10 mouse cellular contexts compared by ENCODE assay signal in genomic region chr15:86239801-86240200, GRCm38 (mm10). TPM values are rescaled to one million over a fixed set of nuclear protein-coding genes. Genes with fewer than 3 reads are reported as not detected.
A peak's percentile ranks its signal among the peaks of the same experiment; 100 is the strongest.
DNase-seq lines count a peak whose midpoint lies in the region; ATAC-seq and TF ChIP-seq lines count a peak whose summit lies in the region.
"Had no signal": no experiment of that assay in that cellular context is flagged by ENCODE, and none has a peak within 500 bp of the region (broad histone marks: within the 10 kb centered on the region; RNA-seq: fewer than 3 reads in every experiment).

No protein-coding gene starts in this region.

- no peak overlapping the region for H3K27ac ChIP-seq in forebrain, embryonic 10.5 days
- H3K27ac ChIP-seq in forebrain, embryonic 13.5 days = no peak overlapping the region
- no peak overlapping the region for H3K27ac ChIP-seq in gastrocnemius, adult 2 months
- H3K27ac ChIP-seq in kidney, adult 2 months (ENCODE audit: insufficient read depth, low read depth, low read length) = no peak overlapping the region
- H3K27ac ChIP-seq: hindbrain, embryonic 15.5 days; neural tube, embryonic 13.5 days had no signal

- TF ChIP-seq CTCF in E14TG2a.4 (conservative IDR thresholded peaks at IDR 0.05; ENCODE audit: low read length) = peak; percentile 61
- TF ChIP-seq CTCF in gastrocnemius, adult 2 months (IDR thresholded peaks at IDR 0.05) = peak; percentile 97
- peak; percentile 84 for TF ChIP-seq CTCF in kidney, adult 2 months (conservative IDR thresholded peaks at IDR 0.05; ENCODE audit: insufficient read depth, insufficient read length, low read depth, low read length)

- H3K4me2 ChIP-seq in forebrain, embryonic 13.5 days = no peak overlapping the region
- H3K4me2 ChIP-seq: hindbrain, embryonic 15.5 days; neural tube, embryonic 13.5 days had no signal

- 30% methylated on average over 10 of the region's 10 CpGs for WGBS in forebrain, embryonic 10.5 days
- WGBS in forebrain, embryonic 13.5 days = 29% methylated on average over 10 of the region's 10 CpGs
- 37% methylated on average over 10 of the region's 10 CpGs for WGBS in kidney, adult 2 months

- no peaks in the 10 kb centered on the region for H3K27me3 ChIP-seq in forebrain, embryonic 10.5 days (ENCODE audit: poor library complexity, severe bottlenecking)
- no peaks in the 10 kb centered on the region for H3K27me3 ChIP-seq in forebrain, embryonic 13.5 days
- H3K27me3 ChIP-seq in E14TG2a.4 (ENCODE audit: insufficient read depth, low read length) = no peaks in the 10 kb centered on the region
- no peaks in the 10 kb centered on the region for H3K27me3 ChIP-seq in kidney, adult 2 months (replicated peaks; ENCODE audit: control insufficient read depth, insufficient read depth, low read length)
- H3K27me3 ChIP-seq in splenic B cell, adult 2 months (ENCODE audit: control insufficient read depth, insufficient read depth, low read length, poor library complexity, severe bottlenecking) = no peaks in the 10 kb centered on the region
- H3K27me3 ChIP-seq: hindbrain, embryonic 15.5 days; neural tube, embryonic 13.5 days had no signal

- H3K9ac ChIP-seq in forebrain, embryonic 13.5 days = no peak overlapping the region
- H3K9ac ChIP-seq: hindbrain, embryonic 15.5 days; neural tube, embryonic 13.5 days had no signal

- H3K36me3 ChIP-seq in forebrain, embryonic 10.5 days (replicated peaks) = peaks cover 3% of the 10 kb centered on the region; the same call in 1 of the 2 replicates
- peaks cover 14% of the 10 kb centered on the region for H3K36me3 ChIP-seq in forebrain, embryonic 13.5 days (ENCODE audit: poor library complexity, severe bottlenecking)
- peaks cover 72% of the 10 kb centered on the region for H3K36me3 ChIP-seq in E14TG2a.4 (ENCODE audit: insufficient read depth, low read length)
- no peaks in the 10 kb centered on the region for H3K36me3 ChIP-seq in kidney, adult 2 months (ENCODE audit: control insufficient read depth, insufficient read depth, low read length)
- peaks cover 2% of the 10 kb centered on the region; the same call in 1 of the 2 replicates for H3K36me3 ChIP-seq in splenic B cell, adult 2 months (ENCODE audit: control insufficient read depth, insufficient read depth, low read length, poor library complexity, severe bottlenecking)
- H3K36me3 ChIP-seq: hindbrain, embryonic 15.5 days had no signal

- no peak for TF ChIP-seq POLR2A in kidney, adult 2 months (IDR thresholded peaks at IDR 0.05; ENCODE audit: low read depth, low read length)

- no peak overlapping the region for H3K4me3 ChIP-seq in forebrain, embryonic 10.5 days
- H3K4me3 ChIP-seq in forebrain, embryonic 13.5 days = no peak overlapping the region
- no peak overlapping the region for H3K4me3 ChIP-seq in E14TG2a.4 (replicated peaks; ENCODE audit: low read length)
- H3K4me3 ChIP-seq in gastrocnemius, adult 2 months = no peak overlapping the region
- H3K4me3 ChIP-seq in kidney, adult 2 months (ENCODE audit: insufficient read depth, low read depth, low read length) = no peak overlapping the region
- H3K4me3 ChIP-seq: hindbrain, embryonic 15.5 days; neural tube, embryonic 13.5 days had no signal

- intact Hi-C loops in gastrocnemius, adult 2 months (cut with DNase I) = no loop called here

- no peaks in the 10 kb centered on the region for H3K9me3 ChIP-seq in forebrain, embryonic 10.5 days
- H3K9me3 ChIP-seq in forebrain, embryonic 13.5 days (replicated peaks) = no peaks in the 10 kb centered on the region
- peaks cover 12% of the 10 kb centered on the region for H3K9me3 ChIP-seq in E14TG2a.4 (ENCODE audit: low read length)
- H3K9me3 ChIP-seq: hindbrain, embryonic 15.5 days; neural tube, embryonic 13.5 days had no signal

- DNase-seq in forebrain, embryonic 10.5 days (ENCODE audit: extremely low spot score, low spot score) = peak; percentile 63
- DNase-seq in cerebellum, adult 8-10 months = peak; percentile 77
- DNase-seq in gastrocnemius, adult 2 months = peak; percentile 84
- peak; percentile 74 for DNase-seq in kidney, adult 2 months
- DNase-seq in lung, postnatal 4 days = peak; percentile 63 to 72
- DNase-seq in splenic B cell, adult 2 months (ENCODE audit: low read depth, low spot score) = peak; percentile 50

- ATAC-seq in forebrain, embryonic 13.5 days = no peak

- H3K4me1 ChIP-seq in forebrain, embryonic 10.5 days = 0 out of 2 replicates have a peak, but pooled peaks cover 4% of the 10 kb centered on the region
- H3K4me1 ChIP-seq in forebrain, embryonic 13.5 days = peaks cover 6% of the 10 kb centered on the region; the same call in 1 of the 2 replicates
- H3K4me1 ChIP-seq in E14TG2a.4 (replicated peaks; ENCODE audit: low read depth, low read length) = 0 out of 2 replicates have a peak, but pooled peaks cover 7% of the 10 kb centered on the region
- H3K4me1 ChIP-seq in kidney, adult 2 months (ENCODE audit: control insufficient read depth, insufficient read depth, low read length) = no peaks in the 10 kb centered on the region
- H3K4me1 ChIP-seq: hindbrain, embryonic 15.5 days had no signal

RNA-seq across cellular contexts. Expression of gene Tbc1d22a, which starts 25.5 kb away (rescaled TPM):
- 9.5 and 10.8 TPM in 2 replicates for polyA plus RNA-seq in forebrain, embryonic 10.5 days (2016; fragmentation: Nextera tagmentation; extraction: Ambion mirVana)
- polyA plus RNA-seq in forebrain, embryonic 13.5 days (2015; fragmentation: Nextera tagmentation; extraction: Ambion mirVana) = 10.1 and 10.7 TPM in 2 replicates
- total RNA-seq in gastrocnemius, adult 2 months (2021) = 10 to 100 TPM; 12.4 to 16.3 TPM
- polyA plus RNA-seq in kidney, adult 2 months (2012; rRNA removed) = 31.7 and 34.5 TPM in 2 replicates

RNA-seq across cellular contexts. Expression of gene Cerk, which starts 53.9 kb away (rescaled TPM):
- 10.7 and 10.9 TPM in 2 replicates for polyA plus RNA-seq in forebrain, embryonic 10.5 days (2016; fragmentation: Nextera tagmentation; extraction: Ambion mirVana)
- 19.0 and 20.0 TPM in 2 replicates for polyA plus RNA-seq in forebrain, embryonic 13.5 days (2015; fragmentation: Nextera tagmentation; extraction: Ambion mirVana)
- total RNA-seq in gastrocnemius, adult 2 months (2021) = 1 to 10 TPM; 4.2 to 8.1 TPM
- 19.7 and 20.8 TPM in 2 replicates for polyA plus RNA-seq in kidney, adult 2 months (2012; rRNA removed)
